Mouse (Mus musculus) G1E (cell line): ENCODE results near the gene Tbc1d22a.

ENCODE experiments used
- CTCF ChIP-seq: IDR thresholded peaks from 2 replicates; pipeline ENCODE4 v1.5.1; 2012; ENCODE audit warnings: low read depth, low read length, inconsistent platforms, mixed read lengths
- GATA1 ChIP-seq: IDR thresholded peaks from 2 replicates; pipeline ENCODE4 v1.6.1; 2012; ENCODE audit warnings: borderline replicate concordance, low read length, inconsistent platforms, mixed read lengths
- TAL1 ChIP-seq: conservative IDR thresholded peaks from 2 replicates; pipeline ENCODE4 v1.6.1; 2012; ENCODE audit warnings: low read depth, low read length, inconsistent platforms, mixed read lengths

DNA sequence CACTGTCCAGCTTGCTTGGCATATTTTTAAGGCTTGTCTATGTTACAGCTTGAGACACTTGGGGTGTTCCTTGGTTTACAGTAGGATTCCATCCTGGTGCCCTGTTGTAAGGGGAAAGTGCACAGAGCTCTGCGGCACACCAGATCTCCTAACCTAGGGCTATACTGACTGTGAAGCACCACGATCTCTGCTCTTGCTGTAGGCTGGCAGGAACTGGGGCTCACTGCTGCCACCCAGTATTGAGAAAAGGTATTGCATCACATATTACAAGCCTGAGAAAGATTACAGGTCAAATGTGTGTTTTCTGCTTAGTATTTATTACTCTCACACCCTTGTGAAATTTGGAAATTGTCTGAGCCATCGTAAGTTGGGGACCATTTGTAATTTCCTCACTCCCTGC, 13.9 kb downstream of the Tbc1d22a start:
- peak; percentile 76 for TF ChIP-seq CTCF
- TF ChIP-seq TAL1, result no peak
- TF ChIP-seq GATA1, result no peak
